Mouse (Mus musculus) lung, adult 2 months (tissue): ENCODE results near the gene Catsperz.

Experiments used
- CTCF ChIP-seq: fragments of 200-500 bp; IDR thresholded peaks from 2 replicates; pipeline ENCODE4 v1.5.1; 2011; ENCODE audit warnings: mild to moderate bottlenecking, low read length, control low read depth; ENCODE audit not compliant: insufficient read depth
- POLR2A ChIP-seq: fragments of 200-500 bp; IDR thresholded peaks from 2 replicates; pipeline ENCODE4 v1.6.1; 2011; ENCODE audit warnings: low read depth, mild to moderate bottlenecking, control low read depth, low read length, borderline replicate concordance; ENCODE audit errors: extremely low read depth

GRCm38 (mm10) chr19:6919876-6920740 is 5.1 kb downstream of the Catsperz start:
- TF ChIP-seq CTCF (no peak), POLR2A (no peak)
